Mouse (Mus musculus): ENCODE measurements around the gene Faf2. TPM values are rescaled to one million over a fixed set of nuclear protein-coding genes. Genes with fewer than 3 reads are reported as not detected.

Gene Faf2
- polyA plus RNA-seq, 1 experiment from 2014 or later = 76.0 TPM

- Histone ChIP-seq H3K9me3 (ENCODE audit: low read length) (no peaks in the 10 kb centered on the region), H3K27me3 (ENCODE audit: insufficient read depth, low read length) (no peaks in the 10 kb centered on the region), H3K4me2 (replicated peaks; ENCODE audit: low read depth, low read length) (no peak overlapping the region), H3K9ac (replicated peaks; ENCODE audit: low read length) (no peak overlapping the region), H3K4me3 (ENCODE audit: low read length) (no peak overlapping the region), H3K4me1 (ENCODE audit: insufficient read depth, low read length) (peaks cover 27% of the 10 kb centered on the region), H3K36me3 (ENCODE audit: insufficient read depth, low read length) (peaks cover 11% of the 10 kb centered on the region), H3K27ac (ENCODE audit: low read length) (no peak overlapping the region)
- 92% methylated on average over 7 of the region's 7 CpGs for WGBS
- ATAC-seq (ENCODE audit: low FRiP score, low TSS enrichment) = no peak
Measured at GRCm38 (mm10) chr13:54665062-54665461, 43.5 kb downstream of the Faf2 start.

DNA sequence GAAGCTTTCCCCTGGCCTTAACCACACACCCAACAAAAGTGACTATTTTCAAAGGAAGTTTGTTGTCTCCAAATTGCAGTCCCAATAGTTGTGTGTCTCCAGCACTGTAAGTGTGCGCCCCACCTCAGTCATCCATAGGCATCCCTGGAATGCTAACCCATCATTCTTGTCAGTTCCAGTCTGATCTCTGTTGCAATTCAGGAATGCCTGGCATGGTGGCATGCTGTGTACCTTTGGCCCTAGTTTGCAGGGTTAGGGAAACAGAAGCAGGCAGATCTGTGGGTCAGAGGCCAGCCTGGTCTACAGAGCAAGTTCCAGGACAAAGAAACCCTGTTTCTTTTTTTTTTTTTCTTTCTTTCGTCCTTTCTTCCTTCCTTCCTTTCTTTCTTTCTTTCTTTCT lies 48.9 kb downstream of the Faf2 start:
- Histone ChIP-seq H3K4me3 (ENCODE audit: low read length) (no peak overlapping the region), H3K4me2 (replicated peaks; ENCODE audit: low read depth, low read length) (no peak overlapping the region), H3K27me3 (ENCODE audit: insufficient read depth, low read length) (no peaks in the 10 kb centered on the region), H3K4me1 (ENCODE audit: insufficient read depth, low read length) (no peaks in the 10 kb centered on the region), H3K36me3 (ENCODE audit: insufficient read depth, low read length) (no peaks in the 10 kb centered on the region), H3K9me3 (ENCODE audit: low read length) (no peaks in the 10 kb centered on the region), H3K9ac (replicated peaks; ENCODE audit: low read length) (no peak overlapping the region), H3K27ac (ENCODE audit: low read length) (no peak overlapping the region)
- WGBS = 78% methylated on average over 2 of the region's 2 CpGs
- no peak for ATAC-seq (ENCODE audit: low FRiP score, low TSS enrichment)

GRCm38 (mm10) chr13:54675895-54676590 lies 54.5 kb downstream of the Faf2 start:
- ATAC-seq (ENCODE audit: low FRiP score, low TSS enrichment) = peak; percentile 62
- Histone ChIP-seq H3K4me2 (replicated peaks; ENCODE audit: low read depth, low read length) (no peak overlapping the region), H3K9me3 (ENCODE audit: low read length) (no peaks in the 10 kb centered on the region), H3K4me1 (ENCODE audit: insufficient read depth, low read length) (0 out of 2 replicates have a peak, but pooled peaks cover 3% of the 10 kb centered on the region), H3K9ac (replicated peaks; ENCODE audit: low read length) (no peak overlapping the region), H3K27me3 (ENCODE audit: insufficient read depth, low read length) (no peaks in the 10 kb centered on the region), H3K27ac (ENCODE audit: low read length) (peak overlapping the region; percentile 81), H3K4me3 (ENCODE audit: low read length) (no peak overlapping the region), H3K36me3 (ENCODE audit: insufficient read depth, low read length) (peaks cover 24% of the 10 kb centered on the region)
- WGBS = 50% methylated on average over 11 of the region's 11 CpGs

DNA sequence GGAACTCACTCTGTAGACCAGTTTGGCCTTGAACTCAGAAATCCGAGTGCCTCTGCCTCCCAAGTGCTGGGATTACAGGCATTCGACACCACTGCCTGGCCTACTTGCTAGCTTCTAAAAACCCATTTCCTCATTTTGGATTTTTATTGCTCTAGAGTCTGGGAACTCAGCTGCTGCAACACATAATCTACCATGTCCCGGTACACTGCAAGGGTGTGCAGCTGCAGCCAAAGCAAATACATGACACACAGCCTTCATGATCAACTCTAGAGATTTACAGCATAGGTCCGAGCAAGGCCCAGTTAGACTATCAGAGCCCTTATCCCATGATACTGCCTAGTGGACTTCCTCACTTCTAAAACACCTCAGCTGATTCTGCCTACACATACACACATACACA lies 56.7 kb downstream of the Faf2 start:
- Histone ChIP-seq H3K4me2 (replicated peaks; ENCODE audit: low read depth, low read length) (no peak overlapping the region), H3K27ac (ENCODE audit: low read length) (no peak overlapping the region), H3K9me3 (ENCODE audit: low read length) (no peaks in the 10 kb centered on the region), H3K36me3 (ENCODE audit: insufficient read depth, low read length) (peaks cover 46% of the 10 kb centered on the region), H3K4me3 (ENCODE audit: low read length) (no peak overlapping the region), H3K4me1 (ENCODE audit: insufficient read depth, low read length) (0 out of 2 replicates have a peak, but pooled peaks cover 3% of the 10 kb centered on the region), H3K9ac (replicated peaks; ENCODE audit: low read length) (no peak overlapping the region), H3K27me3 (ENCODE audit: insufficient read depth, low read length) (no peaks in the 10 kb centered on the region)
- ATAC-seq (ENCODE audit: low FRiP score, low TSS enrichment) = no peak
- 45% methylated on average over 4 of the region's 4 CpGs for WGBS

DNA sequence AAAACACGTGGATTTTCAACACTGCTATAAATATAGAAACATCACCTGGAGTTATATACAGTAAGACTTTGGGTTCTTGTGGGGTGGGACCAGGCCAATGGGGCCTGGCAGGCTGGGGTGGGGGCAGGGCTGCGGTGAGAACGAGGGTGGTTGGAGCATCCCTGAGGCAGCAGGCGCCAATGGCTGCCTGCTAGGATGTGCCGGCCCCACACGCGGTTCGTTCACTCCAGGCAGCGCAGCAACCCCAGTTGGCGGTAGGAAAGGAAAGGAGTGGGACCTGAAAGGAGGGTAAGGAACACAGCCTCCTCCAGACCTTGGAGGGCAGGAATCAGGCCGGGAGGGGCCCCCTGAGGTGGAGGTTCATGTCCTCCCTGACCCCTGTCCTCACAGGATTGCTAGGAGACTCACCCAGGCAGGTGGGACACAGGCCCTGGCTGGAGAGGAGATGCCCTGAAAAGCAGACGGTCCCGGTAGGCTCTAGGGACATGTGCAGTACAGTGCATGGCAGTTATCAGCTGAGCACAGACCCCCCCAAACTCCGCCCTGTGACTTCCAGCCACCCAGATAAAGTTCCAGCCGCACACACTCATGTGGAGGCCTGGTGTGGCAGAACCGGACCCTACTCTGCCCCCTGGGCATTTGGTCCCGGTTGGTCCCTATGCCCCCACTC lies 58.7 kb downstream of the Faf2 start:
- H3K4me2 ChIP-seq (replicated peaks; ENCODE audit: low read depth, low read length) = no peak overlapping the region
- WGBS = 80% methylated on average over 17 of the region's 17 CpGs
- H3K36me3 ChIP-seq (ENCODE audit: insufficient read depth, low read length) = peaks cover 57% of the 10 kb centered on the region
- H3K4me1 ChIP-seq (ENCODE audit: insufficient read depth, low read length) = peaks cover 15% of the 10 kb centered on the region
- no peak for ATAC-seq (ENCODE audit: low FRiP score, low TSS enrichment)
- H3K9me3 ChIP-seq (ENCODE audit: low read length) = no peaks in the 10 kb centered on the region
- H3K27ac ChIP-seq (ENCODE audit: low read length) = no peak overlapping the region
- no peak overlapping the region for H3K9ac ChIP-seq (replicated peaks; ENCODE audit: low read length)
- no peak overlapping the region for H3K4me3 ChIP-seq (ENCODE audit: low read length)
- H3K27me3 ChIP-seq (ENCODE audit: insufficient read depth, low read length) = no peaks in the 10 kb centered on the region

GRCm38 (mm10) chr13:54681291-54681690 lies 59.7 kb downstream of the Faf2 start:
- Histone ChIP-seq H3K9ac (replicated peaks; ENCODE audit: low read length) (no peak overlapping the region), H3K4me2 (replicated peaks; ENCODE audit: low read depth, low read length) (no peak overlapping the region), H3K36me3 (ENCODE audit: insufficient read depth, low read length) (peaks cover 57% of the 10 kb centered on the region), H3K9me3 (ENCODE audit: low read length) (no peaks in the 10 kb centered on the region), H3K4me1 (ENCODE audit: insufficient read depth, low read length) (peaks cover 25% of the 10 kb centered on the region), H3K4me3 (ENCODE audit: low read length) (no peak overlapping the region), H3K27ac (ENCODE audit: low read length) (no peak overlapping the region), H3K27me3 (ENCODE audit: insufficient read depth, low read length) (no peaks in the 10 kb centered on the region)
- 84% methylated on average over 8 of the region's 8 CpGs for WGBS
- ATAC-seq (ENCODE audit: low FRiP score, low TSS enrichment) = no peak

DNA sequence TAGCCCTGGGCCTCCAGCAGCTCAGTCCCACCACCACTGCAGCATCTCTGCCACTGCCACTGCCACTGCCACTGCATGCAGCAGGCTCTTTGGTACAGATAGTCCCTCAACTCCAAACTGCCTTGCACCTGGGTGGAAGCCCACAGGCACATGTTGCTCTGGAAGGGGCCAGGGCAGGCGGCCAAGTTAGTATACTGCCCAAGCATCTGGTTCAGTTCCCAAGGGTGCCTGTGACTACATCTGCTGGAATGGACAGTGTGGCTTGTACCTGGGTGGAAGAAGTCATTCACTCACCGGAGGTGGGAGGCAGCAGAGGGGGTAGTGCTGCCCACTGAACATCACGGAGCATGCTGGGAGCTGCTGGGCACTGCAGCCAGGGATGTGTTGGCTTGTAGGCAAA lies 61.7 kb downstream of the Faf2 start:
- no peak for ATAC-seq (ENCODE audit: low FRiP score, low TSS enrichment)
- H3K4me3 ChIP-seq (ENCODE audit: low read length) = no peak overlapping the region
- 92% methylated on average over 3 of the region's 3 CpGs for WGBS
- H3K27me3 ChIP-seq (ENCODE audit: insufficient read depth, low read length) = no peaks in the 10 kb centered on the region
- no peak overlapping the region for H3K9ac ChIP-seq (replicated peaks; ENCODE audit: low read length)
- no peak overlapping the region for H3K27ac ChIP-seq (ENCODE audit: low read length)
- peaks cover 24% of the 10 kb centered on the region for H3K4me1 ChIP-seq (ENCODE audit: insufficient read depth, low read length)
- no peak overlapping the region for H3K4me2 ChIP-seq (replicated peaks; ENCODE audit: low read depth, low read length)
- H3K9me3 ChIP-seq (ENCODE audit: low read length) = no peaks in the 10 kb centered on the region
- peaks cover 57% of the 10 kb centered on the region for H3K36me3 ChIP-seq (ENCODE audit: insufficient read depth, low read length)

GRCm38 (mm10) chr13:54684140-54684896 lies 62.7 kb downstream of the Faf2 start:
- peak overlapping the region; percentile 67; the same call in 1 of the 2 replicates for H3K4me2 ChIP-seq (replicated peaks; ENCODE audit: low read depth, low read length)
- H3K27ac ChIP-seq (ENCODE audit: low read length) = 0 out of 2 replicates have a peak overlapping the region, but pooled peaks have one; percentile 16
- H3K4me3 ChIP-seq (ENCODE audit: low read length) = peak overlapping the region; percentile 7; the same call in 1 of the 2 replicates
- 63% methylated on average over 3 of the region's 3 CpGs for WGBS
- H3K27me3 ChIP-seq (ENCODE audit: insufficient read depth, low read length) = no peaks in the 10 kb centered on the region
- H3K4me1 ChIP-seq (ENCODE audit: insufficient read depth, low read length) = peaks cover 30% of the 10 kb centered on the region
- peaks cover 48% of the 10 kb centered on the region for H3K36me3 ChIP-seq (ENCODE audit: insufficient read depth, low read length)
- H3K9ac ChIP-seq (replicated peaks; ENCODE audit: low read length) = peak overlapping the region; percentile 9
- H3K9me3 ChIP-seq (ENCODE audit: low read length) = no peaks in the 10 kb centered on the region
- ATAC-seq (ENCODE audit: low FRiP score, low TSS enrichment) = no peak

- H3K27me3 ChIP-seq (ENCODE audit: insufficient read depth, low read length) = no peaks in the 10 kb centered on the region
- H3K4me1 ChIP-seq (ENCODE audit: insufficient read depth, low read length) = peaks cover 30% of the 10 kb centered on the region
- H3K27ac ChIP-seq (ENCODE audit: low read length) = 0 out of 2 replicates have a peak overlapping the region, but pooled peaks have one; percentile 16
- H3K9me3 ChIP-seq (ENCODE audit: low read length) = no peaks in the 10 kb centered on the region
- 34% methylated on average over 2 of the region's 2 CpGs for WGBS
- ATAC-seq (ENCODE audit: low FRiP score, low TSS enrichment) = no peak
- H3K36me3 ChIP-seq (ENCODE audit: insufficient read depth, low read length) = peaks cover 42% of the 10 kb centered on the region
- peak overlapping the region; percentile 97 for H3K9ac ChIP-seq (replicated peaks; ENCODE audit: low read length)
- peak overlapping the region; percentile 99 for H3K4me3 ChIP-seq (ENCODE audit: low read length)
- peak overlapping the region; percentile 67 for H3K4me2 ChIP-seq (replicated peaks; ENCODE audit: low read depth, low read length)
Measured at GRCm38 (mm10) chr13:54685174-54685573, 63.6 kb downstream of the Faf2 start.
